Mouse (Mus musculus) kidney, embryonic 16.5 days (tissue): ENCODE measurements around the gene Plet1. TPM values are rescaled to one million over a fixed set of nuclear protein-coding genes. Genes with fewer than 3 reads are reported as not detected.
A peak's percentile ranks its signal among the peaks of the same experiment; 100 is the strongest.

Source experiments
- ATAC-seq: fragments of 200-750 bp; cut with Nextera tagmentation; 2 replicates; pipeline ENCODE4 v1.8.0; 2017; ENCODE audit warnings: moderate TSS enrichment; ENCODE audit not compliant: low FRiP score, low TSS enrichment
- H3K27ac ChIP-seq: fragments of 300-500 bp; sonication (generic); 2 replicates; pipeline ENCODE4 v1.5.1; 2014; ENCODE audit warnings: low read length
- H3K27me3 ChIP-seq: fragments of 300-500 bp; sonication (generic); 2 replicates; pipeline ENCODE4 v1.6.1; 2014; ENCODE audit warnings: low read length, control low read depth, mixed read lengths; ENCODE audit not compliant: insufficient read depth
- H3K36me3 ChIP-seq: fragments of 300-500 bp; sonication (generic); 2 replicates; pipeline ENCODE4 v1.6.1; 2014; ENCODE audit warnings: low read length, control low read depth, mixed read lengths; ENCODE audit not compliant: insufficient read depth
- H3K4me1 ChIP-seq: fragments of 300-500 bp; sonication (generic); 2 replicates; pipeline ENCODE4 v1.6.1; 2014; ENCODE audit warnings: low read length, control low read depth, mixed read lengths; ENCODE audit not compliant: insufficient read depth
- H3K4me2 ChIP-seq: fragments of 300-500 bp; sonication (generic); replicated peaks from 2 replicates; pipeline ENCODE4 v1.6.1; 2014; ENCODE audit warnings: low read depth, low read length
- H3K4me3 ChIP-seq: fragments of 300-500 bp; sonication (generic); 2 replicates; pipeline ENCODE4 v1.5.1; 2014; ENCODE audit warnings: mild to moderate bottlenecking, low read length
- H3K9ac ChIP-seq: fragments of 300-500 bp; sonication (generic); replicated peaks from 2 replicates; pipeline ENCODE4 v1.6.1; 2014; ENCODE audit warnings: low read length
- H3K9me3 ChIP-seq: fragments of 300-500 bp; sonication (generic); 2 replicates; pipeline ENCODE4 v1.6.1; 2016; ENCODE audit warnings: low read length, control low read depth
- WGBS: fragments of 180-500 bp; shearing (Covaris S2); extraction: QIAGEN DNeasy Blood & Tissue Kit; methylation state at CpG from one replicate; pipeline ENCODE4 v1.1.7; 2014; 5-methylcytosine and 5-hydroxymethylcytosine counted together
- polyA plus RNA-seq: library from polyadenylated mRNA; unstranded; fragments of >200 nt; fragmentation: Nextera tagmentation; extraction: Ambion mirVana; gene quantifications from 2 replicates; pipeline ENCODE4 v1.2.1, GENCODE M21; 2015

Plet1 gene
- polyA plus RNA-seq, 1 experiment from 2014 or later, result 37.1 TPM

GRCm38 (mm10) chr9:50500467-50500973, 6.2 kb downstream of the Plet1 start:
- H3K27me3 ChIP-seq, result no peaks in the 10 kb centered on the region
- WGBS, result 66% methylated on average over 15 of the region's 15 CpGs
- peak overlapping the region; percentile 49 for H3K4me2 ChIP-seq
- no peak overlapping the region for H3K27ac ChIP-seq
- H3K36me3 ChIP-seq, result no peaks in the 10 kb centered on the region
- peaks cover 9% of the 10 kb centered on the region; the same call in 1 of the 2 replicates for H3K4me1 ChIP-seq
- H3K9ac ChIP-seq, result no peak overlapping the region
- peak overlapping the region; percentile 32 for H3K4me3 ChIP-seq
- no peak for ATAC-seq
- H3K9me3 ChIP-seq, result no peaks in the 10 kb centered on the region

GRCm38 (mm10) chr9:50500974-50501501, 6.7 kb downstream of the Plet1 start:
- Histone ChIP-seq H3K27me3 (no peaks in the 10 kb centered on the region), H3K9ac (peak overlapping the region; percentile 39; the same call in 1 of the 2 replicates), H3K4me2 (peak overlapping the region; percentile 49), H3K9me3 (no peaks in the 10 kb centered on the region), H3K4me3 (peak overlapping the region; percentile 32), H3K36me3 (no peaks in the 10 kb centered on the region), H3K27ac (no peak overlapping the region), H3K4me1 (peaks cover 14% of the 10 kb centered on the region; the same call in 1 of the 2 replicates)
- 28% methylated on average over 14 of the region's 14 CpGs for WGBS
- peak; percentile 71; the same call in 1 of the 2 replicates for ATAC-seq

- no peaks in the 10 kb centered on the region for H3K27me3 ChIP-seq
- no peaks in the 10 kb centered on the region for H3K9me3 ChIP-seq
- no peak overlapping the region for H3K9ac ChIP-seq
- no peak for ATAC-seq
- H3K27ac ChIP-seq, result no peak overlapping the region
- no peak overlapping the region for H3K4me3 ChIP-seq
- 94% methylated on average over 3 of the region's 3 CpGs for WGBS
- H3K36me3 ChIP-seq, result no peaks in the 10 kb centered on the region
- no peak overlapping the region for H3K4me2 ChIP-seq
- peaks cover 14% of the 10 kb centered on the region; the same call in 1 of the 2 replicates for H3K4me1 ChIP-seq
Measured at GRCm38 (mm10) chr9:50502949-50503348, 8.6 kb downstream of the Plet1 start.

GRCm38 (mm10) chr9:50505405-50505804, 11.1 kb downstream of the Plet1 start:
- no peaks in the 10 kb centered on the region for H3K27me3 ChIP-seq
- H3K4me1 ChIP-seq, result peaks cover 14% of the 10 kb centered on the region; the same call in 1 of the 2 replicates
- peak; percentile 59; the same call in 1 of the 2 replicates for ATAC-seq
- 46% methylated on average over 6 of the region's 6 CpGs for WGBS
- no peaks in the 10 kb centered on the region for H3K9me3 ChIP-seq
- no peak overlapping the region for H3K4me3 ChIP-seq
- H3K36me3 ChIP-seq, result no peaks in the 10 kb centered on the region
- H3K27ac ChIP-seq, result peak overlapping the region; percentile 26; the same call in 1 of the 2 replicates
- no peak overlapping the region for H3K9ac ChIP-seq
- no peak overlapping the region for H3K4me2 ChIP-seq

- Histone ChIP-seq H3K9ac (no peak overlapping the region), H3K4me3 (no peak overlapping the region), H3K36me3 (no peaks in the 10 kb centered on the region), H3K27me3 (no peaks in the 10 kb centered on the region), H3K4me2 (no peak overlapping the region), H3K27ac (no peak overlapping the region), H3K4me1 (peaks cover 14% of the 10 kb centered on the region; the same call in 1 of the 2 replicates), H3K9me3 (no peaks in the 10 kb centered on the region)
- ATAC-seq, result no peak
- WGBS, result 65% methylated on average over 7 of the region's 7 CpGs
Measured at GRCm38 (mm10) chr9:50507570-50507969, 13.2 kb downstream of the Plet1 start.

GRCm38 (mm10) chr9:50515462-50515861, 21.1 kb downstream of the Plet1 start:
- Histone ChIP-seq H3K4me1 (no peaks in the 10 kb centered on the region), H3K9me3 (no peaks in the 10 kb centered on the region), H3K9ac (no peak overlapping the region), H3K4me3 (no peak overlapping the region), H3K27ac (no peak overlapping the region), H3K36me3 (no peaks in the 10 kb centered on the region), H3K27me3 (no peaks in the 10 kb centered on the region), H3K4me2 (no peak overlapping the region)
- 74% methylated on average over 5 of the region's 5 CpGs for WGBS
- 0 out of 2 replicates have a peak, but pooled peaks have one; percentile 51 for ATAC-seq

GRCm38 (mm10) chr9:50518781-50519180, 24.5 kb downstream of the Plet1 start:
- no peak overlapping the region for H3K4me2 ChIP-seq
- H3K9me3 ChIP-seq, result no peaks in the 10 kb centered on the region
- no peaks in the 10 kb centered on the region for H3K36me3 ChIP-seq
- H3K27ac ChIP-seq, result no peak overlapping the region
- no peak overlapping the region for H3K9ac ChIP-seq
- no peak overlapping the region for H3K4me3 ChIP-seq
- WGBS, result 17% methylated on average over 2 of the region's 2 CpGs
- no peaks in the 10 kb centered on the region for H3K4me1 ChIP-seq
- ATAC-seq, result no peak
- H3K27me3 ChIP-seq, result no peaks in the 10 kb centered on the region

- no peak overlapping the region for H3K4me3 ChIP-seq
- H3K36me3 ChIP-seq, result peaks cover 3% of the 10 kb centered on the region; the same call in 1 of the 2 replicates
- no peak overlapping the region for H3K9ac ChIP-seq
- no peak overlapping the region for H3K4me2 ChIP-seq
- H3K4me1 ChIP-seq, result no peaks in the 10 kb centered on the region
- 88% methylated on average over 6 of the region's 6 CpGs for WGBS
- no peak for ATAC-seq
- H3K9me3 ChIP-seq, result no peaks in the 10 kb centered on the region
- H3K27me3 ChIP-seq, result no peaks in the 10 kb centered on the region
- no peak overlapping the region for H3K27ac ChIP-seq
Measured at GRCm38 (mm10) chr9:50520748-50521147, 26.4 kb downstream of the Plet1 start.

GRCm38 (mm10) chr9:50521562-50521961, 27.2 kb downstream of the Plet1 start:
- no peak overlapping the region for H3K4me2 ChIP-seq
- H3K27me3 ChIP-seq, result no peaks in the 10 kb centered on the region
- 0 out of 2 replicates have a peak, but pooled peaks cover under 1% of the 10 kb centered on the region for H3K4me1 ChIP-seq
- H3K27ac ChIP-seq, result no peak overlapping the region
- no peak overlapping the region for H3K9ac ChIP-seq
- peaks cover 3% of the 10 kb centered on the region; the same call in 1 of the 2 replicates for H3K36me3 ChIP-seq
- WGBS, result 74% methylated on average over 2 of the region's 2 CpGs
- H3K9me3 ChIP-seq, result no peaks in the 10 kb centered on the region
- H3K4me3 ChIP-seq, result no peak overlapping the region
- no peak for ATAC-seq

GRCm38 (mm10) chr9:50522574-50522973, 28.2 kb downstream of the Plet1 start:
- Histone ChIP-seq H3K27ac (no peak overlapping the region), H3K36me3 (peaks cover 3% of the 10 kb centered on the region; the same call in 1 of the 2 replicates), H3K9ac (no peak overlapping the region), H3K4me2 (no peak overlapping the region), H3K9me3 (no peaks in the 10 kb centered on the region), H3K4me3 (no peak overlapping the region), H3K27me3 (no peaks in the 10 kb centered on the region), H3K4me1 (peaks cover 11% of the 10 kb centered on the region)
- WGBS, result 78% methylated on average over 5 of the region's 5 CpGs
- ATAC-seq, result no peak
